Mouse (Mus musculus): ENCODE measurements around the gene Zfp202. TPM values are rescaled to one million over a fixed set of nuclear protein-coding genes. Genes with fewer than 3 reads are reported as not detected.

The Zfp202 gene
- polyA plus RNA-seq, 1 experiment from 2014 or later: 7.5 TPM

GRCm38 (mm10) chr9:40245466-40245865 lies 53.4 kb downstream of the Zfp202 start:
- no peaks in the 10 kb centered on the region for H3K36me3 ChIP-seq
- 77% methylated on average over 9 of the region's 9 CpGs for WGBS

DNA sequence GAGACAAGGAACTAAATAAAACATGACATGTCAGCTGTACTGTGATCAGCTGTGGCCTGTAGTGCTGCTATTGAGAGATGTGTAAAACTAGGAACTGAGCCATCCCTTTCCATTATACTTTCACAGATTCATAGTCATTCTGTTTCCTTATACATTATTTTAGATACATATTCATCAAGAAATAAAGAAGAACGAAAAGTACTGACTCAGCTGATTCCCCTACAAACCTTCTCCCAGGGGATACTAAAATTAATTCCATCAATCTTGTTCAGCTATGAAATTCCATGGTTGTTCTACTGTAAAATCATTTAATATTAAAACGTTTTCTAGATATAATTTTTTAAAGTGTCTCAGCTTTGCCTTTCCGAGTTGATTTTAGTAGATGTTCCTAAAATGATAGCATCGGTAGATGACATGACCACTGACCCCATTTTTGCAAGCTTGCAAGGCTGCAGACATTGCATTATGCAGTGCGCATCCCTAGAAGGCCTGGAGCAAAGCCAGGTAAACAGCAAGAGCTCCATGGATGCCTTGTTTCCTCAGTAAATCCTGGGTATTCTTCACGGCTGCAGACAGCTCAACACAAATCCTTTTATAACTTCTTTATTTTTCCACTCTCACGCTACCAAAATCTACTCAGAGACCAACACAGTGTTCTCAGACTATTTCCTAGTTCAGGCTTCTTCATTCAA lies 54.0 kb downstream of the Zfp202 start:
- Histone ChIP-seq H3K9me3 (no peaks in the 10 kb centered on the region), H3K27me3 (ENCODE audit: insufficient read depth, poor library complexity, severe bottlenecking) (no peaks in the 10 kb centered on the region; the same call in 1 of the 2 replicates), H3K27ac (no peak overlapping the region), H3K4me1 (replicated peaks) (peaks cover 14% of the 10 kb centered on the region), H3K36me3 (no peaks in the 10 kb centered on the region), H3K4me3 (no peak overlapping the region)
- 89% methylated on average over 7 of the region's 7 CpGs for WGBS
- no peak for DNase-seq (ENCODE audit: low spot score)

More at GRCm38 (mm10) chr9:40245466-40245865, 53.4 kb downstream of the Zfp202 start:
- no peak for DNase-seq (ENCODE audit: low spot score)
- no peak overlapping the region for H3K4me3 ChIP-seq
- H3K27ac ChIP-seq: no peak overlapping the region
- no peaks in the 10 kb centered on the region for H3K9me3 ChIP-seq
- H3K4me1 ChIP-seq (replicated peaks): peaks cover 21% of the 10 kb centered on the region
- H3K27me3 ChIP-seq (ENCODE audit: insufficient read depth, poor library complexity, severe bottlenecking): peaks cover 4% of the 10 kb centered on the region

- Histone ChIP-seq H3K27ac (no peak overlapping the region), H3K27me3 (ENCODE audit: insufficient read depth, poor library complexity, severe bottlenecking) (no peaks in the 10 kb centered on the region), H3K36me3 (no peaks in the 10 kb centered on the region), H3K9me3 (no peaks in the 10 kb centered on the region), H3K4me3 (no peak overlapping the region), H3K4me1 (replicated peaks) (peaks cover 9% of the 10 kb centered on the region)
- no peak for DNase-seq (ENCODE audit: low spot score)
- WGBS: 86% methylated on average over 6 of the region's 6 CpGs
These were observed 54.6 kb downstream of the Zfp202 start for GRCm38 (mm10) chr9:40246702-40247101.

GRCm38 (mm10) chr9:40249106-40249505 lies 57.0 kb downstream of the Zfp202 start:
- H3K27ac ChIP-seq: no peak overlapping the region
- no peaks in the 10 kb centered on the region for H3K4me1 ChIP-seq (replicated peaks)
- no peaks in the 10 kb centered on the region for H3K36me3 ChIP-seq
- no peaks in the 10 kb centered on the region for H3K9me3 ChIP-seq
- WGBS: 81% methylated on average over 1 of the region's 1 CpGs
- H3K27me3 ChIP-seq (ENCODE audit: insufficient read depth, poor library complexity, severe bottlenecking): no peaks in the 10 kb centered on the region
- DNase-seq (ENCODE audit: low spot score): no peak
- no peak overlapping the region for H3K4me3 ChIP-seq

GRCm38 (mm10) chr9:40252459-40252858 lies 60.3 kb downstream of the Zfp202 start:
- 80% methylated on average over 3 of the region's 3 CpGs for WGBS
- no peaks in the 10 kb centered on the region for H3K36me3 ChIP-seq
- H3K27me3 ChIP-seq (ENCODE audit: insufficient read depth, poor library complexity, severe bottlenecking): no peaks in the 10 kb centered on the region
- no peaks in the 10 kb centered on the region for H3K4me1 ChIP-seq (replicated peaks)
- H3K4me3 ChIP-seq: no peak overlapping the region
- DNase-seq (ENCODE audit: low spot score): no peak
- no peaks in the 10 kb centered on the region for H3K9me3 ChIP-seq
- no peak overlapping the region for H3K27ac ChIP-seq

Other genes with a start within 250 kb of the Zfp202 start
- gene Olfr975, start 240.3 kb upstream of the Zfp202 start, polyA plus RNA-seq (2016; fragmentation: Nextera tagmentation; extraction: Ambion mirVana): not detected in 2 replicates
- not detected in 2 replicates for gene Olfr976, start 231.2 kb upstream of the Zfp202 start, polyA plus RNA-seq (2016; fragmentation: Nextera tagmentation; extraction: Ambion mirVana)
- gene Olfr978, start 200.2 kb upstream of the Zfp202 start, polyA plus RNA-seq (2016; fragmentation: Nextera tagmentation; extraction: Ambion mirVana): not detected in 2 replicates
- gene Olfr979, start 188.9 kb upstream of the Zfp202 start, polyA plus RNA-seq (2016; fragmentation: Nextera tagmentation; extraction: Ambion mirVana): not detected in 2 replicates
- gene Olfr980, start 182.7 kb upstream of the Zfp202 start, polyA plus RNA-seq (2016; fragmentation: Nextera tagmentation; extraction: Ambion mirVana): not detected in 2 replicates
- not detected in 2 replicates for gene Olfr981, start 170.9 kb upstream of the Zfp202 start, polyA plus RNA-seq (2016; fragmentation: Nextera tagmentation; extraction: Ambion mirVana)
- gene Olfr982, start 118.5 kb upstream of the Zfp202 start, polyA plus RNA-seq (2016; fragmentation: Nextera tagmentation; extraction: Ambion mirVana): not detected in 2 replicates
- gene Olfr983, start 98.7 kb upstream of the Zfp202 start, polyA plus RNA-seq (2016; fragmentation: Nextera tagmentation; extraction: Ambion mirVana): not detected in 2 replicates
- 0.04 TPM in 1 of 2 replicates, not detected in the other for gene Olfr984, start 78.1 kb upstream of the Zfp202 start, polyA plus RNA-seq (2016; fragmentation: Nextera tagmentation; extraction: Ambion mirVana)
- gene Olfr985, start 62.1 kb upstream of the Zfp202 start, polyA plus RNA-seq (2016; fragmentation: Nextera tagmentation; extraction: Ambion mirVana): not detected in 2 replicates
- gene Tmem225, start 44.2 kb upstream of the Zfp202 start, polyA plus RNA-seq (2016; fragmentation: Nextera tagmentation; extraction: Ambion mirVana): not detected in 2 replicates
- gene Olfr986, start 11.4 kb upstream of the Zfp202 start, polyA plus RNA-seq (2016; fragmentation: Nextera tagmentation; extraction: Ambion mirVana): not detected in 2 replicates
- gene Scn3b, start 76.9 kb downstream of the Zfp202 start, polyA plus RNA-seq (2016; fragmentation: Nextera tagmentation; extraction: Ambion mirVana): 5.3 and 12.8 TPM in 2 replicates